Mouse (Mus musculus) layer of hippocampus, postnatal 14 days (tissue): Measurements from ENCODE around the gene Mroh3. TPM values are rescaled to one million over a fixed set of nuclear protein-coding genes. Genes with fewer than 3 reads are reported as not detected.
A peak's percentile ranks its signal among the peaks of the same experiment; 100 is the strongest.

Experiments used
- DNase-seq, 2 experiments: peaks; one replicate each; pipeline ENCODE4 v3.0.0; 2021 to 2022; ENCODE audit warnings: low spot score in 2 of 2, mixed read lengths in 1 of 2
- long read RNA-seq, 2 experiments: library from polyadenylated mRNA; stranded (forward); transcript quantifications; one replicate each; pipeline ENCODE4 v2.0.0; 2021
- total RNA-seq, 2 experiments: library from RNA; stranded (reverse); gene quantifications; 2 replicates each; pipeline ENCODE4 v1.2.3; 2021

Gene Mroh3
- total RNA-seq: 1 to 10 TPM; 3.6 to 5.0 TPM
- long read RNA-seq, experiment 1: 0 reads
- long read RNA-seq, experiment 2, partial matches to known transcripts: 0 of 3 reads
- long read RNA-seq, experiment 2, other reads (novel, unspliced or antisense): 2 of 3 reads

GRCm38 (mm10) chr1:136212803-136213202 is at the start of gene Mroh3:
Gene Mroh3 (minus strand): TSS chr1:136212828.
- DNase-seq: no peak

- no peak for DNase-seq
These were observed 48.1 kb upstream of the Mroh3 start, which contains the start of gene Gpr25 for GRCm38 (mm10) chr1:136260635-136261238. Gene Gpr25 (minus strand): TSS chr1:136260873.

GRCm38 (mm10) chr1:136259893-136260634 is 47.4 kb upstream of the Mroh3 start:
- DNase-seq: peak; percentile 71 to 73

- peak in 1 of 2 experiments; percentile 13 for DNase-seq
These were observed 46.9 kb upstream of the Mroh3 start for GRCm38 (mm10) chr1:136259543-136259892.

GRCm38 (mm10) chr1:136258495-136258894 is 45.9 kb upstream of the Mroh3 start:
- DNase-seq: no peak

GRCm38 (mm10) chr1:136255657-136256056 is 43.0 kb upstream of the Mroh3 start:
- DNase-seq: no peak

- DNase-seq: no peak
These were observed 42.5 kb upstream of the Mroh3 start for GRCm38 (mm10) chr1:136255174-136255573.

GRCm38 (mm10) chr1:136254503-136255065 is 42.0 kb upstream of the Mroh3 start:
- DNase-seq: no peak

- DNase-seq: no peak
These were observed 40.8 kb upstream of the Mroh3 start for GRCm38 (mm10) chr1:136253472-136253871.

GRCm38 (mm10) chr1:136249662-136250061 is 37.0 kb upstream of the Mroh3 start:
- no peak for DNase-seq

GRCm38 (mm10) chr1:136247393-136247792 is 34.8 kb upstream of the Mroh3 start:
- no peak for DNase-seq

- DNase-seq: no peak
These were observed 31.8 kb upstream of the Mroh3 start for GRCm38 (mm10) chr1:136244469-136244868.

- DNase-seq: no peak
These were observed 29.2 kb upstream of the Mroh3 start for GRCm38 (mm10) chr1:136241801-136242200.

GRCm38 (mm10) chr1:136238495-136238894 is 25.9 kb upstream of the Mroh3 start:
- DNase-seq: no peak

- DNase-seq: no peak
These were observed 22.0 kb upstream of the Mroh3 start for GRCm38 (mm10) chr1:136234595-136235092.

GRCm38 (mm10) chr1:136233892-136234594 is 21.4 kb upstream of the Mroh3 start, which contains the start of gene Inava:
Gene Inava (minus strand): TSS chr1:136234264.
- peak; percentile 40 to 46 for DNase-seq

GRCm38 (mm10) chr1:136232986-136233790 is 20.6 kb upstream of the Mroh3 start:
- no peak for DNase-seq

- no peak for DNase-seq
These were observed 19.8 kb upstream of the Mroh3 start for GRCm38 (mm10) chr1:136232285-136232926.

- DNase-seq: no peak
These were observed 19.0 kb upstream of the Mroh3 start for GRCm38 (mm10) chr1:136231596-136231995.

GRCm38 (mm10) chr1:136230201-136230600 is 17.6 kb upstream of the Mroh3 start:
- DNase-seq: no peak
